Comparison of ENCODE assay signal across 8 mouse cellular contexts in genomic region chr1:138962266-138963101, GRCm38 (mm10). TPM values are rescaled to one million over a fixed set of nuclear protein-coding genes. Genes with fewer than 3 reads are reported as not detected.
DNase-seq lines count a peak whose midpoint lies in the region; ATAC-seq and TF ChIP-seq lines count a peak whose summit lies in the region.

No protein-coding gene starts in this region.

- H3K9me3 ChIP-seq in intestine, embryonic 14.5 days (ENCODE audit: control insufficient read depth, low read length): no peaks in the 10 kb centered on the region
- no peaks in the 10 kb centered on the region for H3K9me3 ChIP-seq in midbrain, postnatal 0 days (ENCODE audit: low read length)

- peaks cover 8% of the 10 kb centered on the region for H3K36me3 ChIP-seq in C2C12 (ENCODE audit: control insufficient read depth, insufficient read depth)
- H3K36me3 ChIP-seq in intestine, embryonic 14.5 days (ENCODE audit: control insufficient read depth, insufficient read depth, low read length): peaks cover 6% of the 10 kb centered on the region; the same call in 1 of the 2 replicates
- no peaks in the 10 kb centered on the region for H3K36me3 ChIP-seq in midbrain, postnatal 0 days (ENCODE audit: insufficient read depth, low read length)

- peak overlapping the region; percentile 72 for H3K4me2 ChIP-seq in intestine, embryonic 14.5 days (ENCODE audit: low read length)
- H3K4me2 ChIP-seq in midbrain, postnatal 0 days (ENCODE audit: low read depth, low read length, poor library complexity, severe bottlenecking): peak overlapping the region; percentile 66

- H3K4me1 ChIP-seq in cortical plate, adult 2 months (ENCODE audit: control insufficient read depth, insufficient read depth, low read length): no peaks in the 10 kb centered on the region
- no peaks in the 10 kb centered on the region; the same call in 1 of the 2 replicates for H3K4me1 ChIP-seq in intestine, embryonic 14.5 days (replicated peaks; ENCODE audit: control insufficient read depth, insufficient read depth, low read length)
- H3K4me1 ChIP-seq in midbrain, postnatal 0 days (ENCODE audit: insufficient read depth, low read length): no peaks in the 10 kb centered on the region

- H3K79me3 ChIP-seq in C2C12 (ENCODE audit: low read depth): peaks cover 7% of the 10 kb centered on the region

- no peak overlapping the region for H3ac ChIP-seq in C2C12 (ENCODE audit: control insufficient read depth, insufficient read length, low read depth)

- WGBS in intestine, embryonic 14.5 days: 53% methylated on average over 9 of the region's 9 CpGs
- 59% methylated on average over 9 of the region's 9 CpGs for WGBS in midbrain, postnatal 0 days

- peak overlapping the region; percentile 43 for H3K4me3 ChIP-seq in C2C12 (ENCODE audit: insufficient read depth, poor library complexity, severe bottlenecking)
- H3K4me3 ChIP-seq in cortical plate, adult 2 months (ENCODE audit: insufficient read depth, low read length): peak overlapping the region; percentile 35
- peak overlapping the region; percentile 44 for H3K4me3 ChIP-seq in intestine, embryonic 14.5 days (ENCODE audit: low read depth, low read length)
- H3K4me3 ChIP-seq in midbrain, postnatal 0 days (ENCODE audit: low read depth, low read length): peak overlapping the region; percentile 92

- H3K27ac ChIP-seq in cortical plate, adult 2 months (ENCODE audit: insufficient read depth, low read length): no peak overlapping the region
- peak overlapping the region; percentile 77; the same call in 1 of the 2 replicates for H3K27ac ChIP-seq in intestine, embryonic 14.5 days (ENCODE audit: low read depth)
- peak overlapping the region; percentile 94 for H3K27ac ChIP-seq in midbrain, postnatal 0 days (ENCODE audit: low read depth, low read length)

- no peak for TF ChIP-seq CTCF in C2C12 (IDR thresholded peaks at IDR 0.05; ENCODE audit: control insufficient read depth, insufficient read depth, insufficient read length)
- no peak for TF ChIP-seq CTCF in cortical plate, adult 2 months (IDR thresholded peaks at IDR 0.05; ENCODE audit: extremely low read depth, insufficient read depth, low read length)
- no peak for TF ChIP-seq CTCF in midbrain, postnatal 0 days (IDR thresholded peaks at IDR 0.05)

- no peaks in the 10 kb centered on the region for H3K27me3 ChIP-seq in C2C12 (ENCODE audit: control insufficient read depth, insufficient read depth, insufficient read length)
- H3K27me3 ChIP-seq in intestine, embryonic 14.5 days (replicated peaks; ENCODE audit: control insufficient read depth, insufficient read depth, low read length): no peaks in the 10 kb centered on the region
- no peaks in the 10 kb centered on the region for H3K27me3 ChIP-seq in midbrain, postnatal 0 days (ENCODE audit: insufficient read depth, low read length)

- peak overlapping the region; percentile 89; the same call in 1 of the 2 replicates for H3K9ac ChIP-seq in intestine, embryonic 14.5 days (ENCODE audit: low read length)
- H3K9ac ChIP-seq in midbrain, postnatal 0 days (replicated peaks; ENCODE audit: low read length, poor library complexity, severe bottlenecking): peak overlapping the region; percentile 94

- no peak for TF ChIP-seq POLR2A in cortical plate, adult 2 months (IDR thresholded peaks at IDR 0.05; ENCODE audit: extremely low read depth, insufficient read depth, low read length)

- H3K79me2 ChIP-seq in C2C12 (ENCODE audit: control insufficient read depth, insufficient read depth): peaks cover 17% of the 10 kb centered on the region

- no peak for ATAC-seq in intestine, embryonic 14.5 days (replicated peaks; ENCODE audit: low FRiP score, low TSS enrichment, low read depth)
- ATAC-seq in midbrain, postnatal 0 days (ENCODE audit: low FRiP score): peak; percentile 1; the same call in 1 of the 2 replicates

- peak; percentile 88 for DNase-seq in heart, adult 11 months
- DNase-seq in heart, adult 9 months (ENCODE audit: low spot score in 2 of 2): no peak
- DNase-seq in intestine, embryonic 14.5 days (ENCODE audit: low spot score): no peak
- peak; percentile 26 for DNase-seq in midbrain, postnatal 0 days (ENCODE audit: low spot score)
- DNase-seq in gastrocnemius, postnatal 10 days: no peak
- DNase-seq in spleen, adult 18-20 months: no peak

TF ChIP-seq in C2C12, 6 proteins besides CTCF, POLR2A, EP300 and RAD21:
- TF ChIP-seq USF1 (IDR thresholded peaks at IDR 0.05; ENCODE audit: low read depth): no peak
- TF ChIP-seq MYOG (IDR thresholded peaks at IDR 0.05; ENCODE audit: control insufficient read depth, extremely low read depth, insufficient read length): no peak
- peak; percentile 53 for TF ChIP-seq MAX (IDR thresholded peaks at IDR 0.05)
- TF ChIP-seq MYOD1 (IDR thresholded peaks at IDR 0.05; ENCODE audit: control insufficient read depth, insufficient read length, low read depth): no peak
- TF ChIP-seq FOSL1 (IDR thresholded peaks at IDR 0.05; ENCODE audit: insufficient read depth, low read length, poor library complexity, severe bottlenecking): peak; percentile 64
- peak; percentile 60 for TF ChIP-seq CEBPB (IDR thresholded peaks at IDR 0.05; ENCODE audit: low read depth)
TF ChIP-seq in C2C12: peak in this region for 3.

RNA-seq across cellular contexts. Expression of gene Dennd1b, which starts 0.8 kb away (rescaled TPM):
- 0.81 TPM for polyA plus RNA-seq in C2C12 (2012; fragmentation: generic; extraction: Trizol)
- polyA plus RNA-seq in cortical plate, adult 2 months (2012; rRNA removed): 5.5 and 6.1 TPM in 2 replicates
- polyA plus RNA-seq in intestine, embryonic 14.5 days (2014; fragmentation: Nextera tagmentation; extraction: Ambion mirVana): 10.2 and 11.6 TPM in 2 replicates
- total RNA-seq in midbrain, postnatal 0 days (2014; rRNA removed): 16.6 and 19.8 TPM in 2 replicates
- polyA plus RNA-seq in midbrain, postnatal 0 days (2015; fragmentation: Nextera tagmentation; extraction: Ambion mirVana): 7.8 and 8.9 TPM in 2 replicates
- 10 to 100 TPM; 20.2 to 23.6 TPM for total RNA-seq in gastrocnemius, postnatal 10 days (2021)

Comparison
In these comparisons a context has a peak if more than half of its experiments do, and no peak if none do; other contexts are left out.
1. DNase-seq: peak in heart, adult 11 months (single experiment) and midbrain, postnatal 0 days (single experiment); none in heart, adult 9 months (0 of 2), intestine, embryonic 14.5 days (single experiment), gastrocnemius, postnatal 10 days (single experiment) and spleen, adult 18-20 months (0 of 2).
2. H3K4me3 ChIP-seq: peak in every context shown above with its lines; median percentile 92 in midbrain, postnatal 0 days; 44 in intestine, embryonic 14.5 days; 43 in C2C12; 35 in cortical plate, adult 2 months.